Mouse (Mus musculus) macrophage (primary cell): Measurements from ENCODE around the gene Gm37240. TPM values are rescaled to one million over a fixed set of nuclear protein-coding genes. Genes with fewer than 3 reads are reported as not detected.

ENCODE experiments used
- H3K27ac ChIP-seq: fragments of 350-480 bp; formaldehyde crosslinking; 2 replicates; pipeline ENCODE4 v1.9.0; 2021
- H3K36me3 ChIP-seq: fragments of 350-480 bp; formaldehyde crosslinking; 2 replicates; pipeline ENCODE4 v1.9.0; 2021; ENCODE audit errors: inconsistent target
- H3K4me3 ChIP-seq: fragments of 350-480 bp; formaldehyde crosslinking; 2 replicates; pipeline ENCODE4 v1.9.0; 2021; ENCODE audit errors: inconsistent target
- H3K79me2 ChIP-seq: fragments of 350-480 bp; formaldehyde crosslinking; 2 replicates; pipeline ENCODE4 v1.9.0; 2021; ENCODE audit errors: inconsistent target
- WGBS: methylation state at CpG from one replicate; pipeline ENCODE4 v1.1.7; 2026; ENCODE audit warnings: inconsistent platforms; ENCODE audit not compliant: missing documents; 5-methylcytosine and 5-hydroxymethylcytosine counted together
- polyA plus RNA-seq: library from polyadenylated mRNA; stranded (reverse); fragments of 250-400 nt; gene quantifications from 3 replicates; pipeline ENCODE4 v1.2.4, GENCODE M21; 2018; ENCODE audit warnings: inconsistent platforms

Gene Gm37240
- polyA plus RNA-seq, 1 experiment from 2014 or later: not detected

- H3K36me3 ChIP-seq: no peaks in the 10 kb centered on the region
- H3K79me2 ChIP-seq: no peaks in the 10 kb centered on the region
- H3K4me3 ChIP-seq: no peak overlapping the region
- H3K27ac ChIP-seq: no peak overlapping the region
- 88% methylated on average over 3 of the region's 3 CpGs for WGBS
Observed at GRCm38 (mm10) chr3:85356373-85356772, 530.9 kb downstream of the Gm37240 start.

GRCm38 (mm10) chr3:85348021-85348420, 539.3 kb downstream of the Gm37240 start:
- no peaks in the 10 kb centered on the region for H3K79me2 ChIP-seq
- 72% methylated on average over 6 of the region's 6 CpGs for whole genome bisulfite sequencing
- no peak overlapping the region for H3K4me3 ChIP-seq
- no peak overlapping the region for H3K27ac ChIP-seq
- no peaks in the 10 kb centered on the region for H3K36me3 ChIP-seq

DNA sequence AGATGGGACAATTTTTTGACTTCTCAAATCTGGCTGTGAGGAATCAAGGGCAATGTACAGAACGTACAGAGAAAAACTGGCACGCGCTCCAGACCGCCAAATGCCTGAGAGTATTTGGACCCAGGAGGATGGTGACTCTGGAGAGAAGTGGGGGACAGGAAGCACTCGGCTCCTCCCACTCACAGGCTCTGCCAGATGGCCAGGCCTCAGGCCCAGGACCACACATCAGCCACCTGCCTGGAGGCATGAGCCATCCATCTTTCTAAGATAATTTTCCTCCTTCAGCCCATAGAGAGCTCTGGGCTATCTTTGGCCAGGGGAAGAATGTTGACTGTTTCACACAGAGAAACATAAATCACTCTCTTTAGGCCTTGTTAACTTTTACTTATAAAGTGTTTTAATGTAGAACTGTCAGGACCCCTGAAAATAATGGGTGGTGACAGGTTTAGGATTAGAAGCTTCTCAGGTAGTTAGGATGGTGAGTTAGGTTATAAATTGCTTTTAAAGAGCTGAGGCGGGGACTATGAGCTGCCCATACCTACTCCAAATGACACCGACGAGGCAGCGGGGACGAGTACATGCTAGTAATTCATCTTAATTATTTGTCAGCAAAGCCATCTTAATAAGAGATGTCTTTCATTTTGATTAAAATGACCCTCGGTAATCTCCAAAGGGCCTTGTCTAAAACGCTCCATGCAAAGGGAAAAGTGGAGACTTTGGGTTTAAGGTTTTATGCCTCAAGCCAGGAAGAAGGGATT, 546.0 kb downstream of the Gm37240 start:
- 88% methylated on average over 12 of the region's 12 CpGs for WGBS
- H3K27ac ChIP-seq: no peak overlapping the region
- no peaks in the 10 kb centered on the region for H3K36me3 ChIP-seq
- H3K79me2 ChIP-seq: no peaks in the 10 kb centered on the region
- H3K4me3 ChIP-seq: no peak overlapping the region

DNA sequence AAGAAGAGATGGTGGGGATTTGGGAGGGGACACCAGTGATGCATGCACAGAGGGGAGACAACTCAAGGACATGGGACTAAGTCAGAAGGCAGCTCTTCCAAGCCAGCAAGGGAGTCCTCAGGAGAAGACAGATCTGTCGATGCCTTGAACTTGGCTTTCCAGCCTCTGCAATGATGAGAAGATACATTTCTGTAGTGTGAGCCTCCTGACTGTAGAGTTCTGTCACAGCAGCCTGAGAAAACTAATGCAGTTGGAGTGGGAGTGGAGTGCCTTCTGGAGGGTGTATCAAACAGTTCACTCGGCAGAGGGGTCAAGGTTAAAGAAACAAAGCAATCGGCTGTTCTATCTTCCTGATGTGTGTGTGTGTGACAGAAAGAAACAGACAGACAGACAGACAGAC, 546.8 kb downstream of the Gm37240 start:
- H3K4me3 ChIP-seq: no peak overlapping the region
- H3K79me2 ChIP-seq: no peaks in the 10 kb centered on the region
- H3K36me3 ChIP-seq: no peaks in the 10 kb centered on the region
- 91% methylated on average over 3 of the region's 3 CpGs for WGBS
- H3K27ac ChIP-seq: no peak overlapping the region

DNA sequence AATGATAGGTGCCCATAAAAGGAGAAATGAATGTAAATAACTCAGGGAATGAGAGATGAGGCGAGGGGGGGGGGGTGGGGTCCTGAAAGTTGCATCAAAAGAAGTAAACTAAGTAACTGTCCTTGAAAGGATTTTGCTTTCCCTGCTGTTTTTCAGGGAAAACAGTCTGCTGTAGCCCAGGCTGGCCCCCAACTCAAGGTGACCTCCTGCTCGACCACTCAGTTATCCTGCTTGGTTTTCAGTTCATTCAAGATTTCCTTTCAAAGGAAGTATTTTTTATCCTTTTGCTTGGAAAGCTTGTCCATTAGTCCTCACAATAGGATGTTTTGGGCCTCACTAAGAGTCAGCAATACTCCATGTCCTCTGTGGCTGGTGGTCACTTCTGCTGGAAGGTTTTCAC, 547.4 kb downstream of the Gm37240 start:
- H3K36me3 ChIP-seq: no peaks in the 10 kb centered on the region
- no peak overlapping the region for H3K27ac ChIP-seq
- no peak overlapping the region for H3K4me3 ChIP-seq
- no peaks in the 10 kb centered on the region for H3K79me2 ChIP-seq
- 86% methylated on average over 2 of the region's 2 CpGs for WGBS

DNA sequence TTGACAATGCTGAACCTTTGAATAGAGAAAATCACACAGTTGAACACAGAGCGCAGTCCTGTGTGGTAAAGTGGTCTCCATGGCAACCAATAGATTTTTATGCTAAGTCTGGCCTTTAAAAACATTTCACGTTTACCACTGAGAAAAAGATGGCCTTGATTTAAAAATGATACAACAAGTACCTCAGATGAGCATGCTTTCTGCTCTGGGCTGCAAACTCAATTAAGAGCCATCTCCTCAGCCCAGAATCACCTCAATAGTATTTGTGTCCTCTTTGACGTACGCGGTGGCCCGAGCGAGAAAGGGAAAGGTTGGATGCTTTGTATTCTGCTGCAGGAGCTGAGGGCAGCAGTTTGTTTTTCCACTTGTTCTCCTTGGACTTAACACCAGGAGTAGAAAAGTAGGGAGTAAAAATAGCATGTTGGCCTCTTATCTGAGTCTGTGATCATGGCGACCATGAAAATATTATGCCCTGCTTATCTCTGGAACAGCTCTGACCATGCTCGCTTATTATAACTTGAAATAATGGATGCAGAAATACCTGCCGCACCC, 548.0 kb downstream of the Gm37240 start:
- no peak overlapping the region for H3K27ac ChIP-seq
- H3K79me2 ChIP-seq: no peaks in the 10 kb centered on the region
- WGBS: 93% methylated on average over 10 of the region's 10 CpGs
- H3K4me3 ChIP-seq: no peak overlapping the region
- no peaks in the 10 kb centered on the region for H3K36me3 ChIP-seq

DNA sequence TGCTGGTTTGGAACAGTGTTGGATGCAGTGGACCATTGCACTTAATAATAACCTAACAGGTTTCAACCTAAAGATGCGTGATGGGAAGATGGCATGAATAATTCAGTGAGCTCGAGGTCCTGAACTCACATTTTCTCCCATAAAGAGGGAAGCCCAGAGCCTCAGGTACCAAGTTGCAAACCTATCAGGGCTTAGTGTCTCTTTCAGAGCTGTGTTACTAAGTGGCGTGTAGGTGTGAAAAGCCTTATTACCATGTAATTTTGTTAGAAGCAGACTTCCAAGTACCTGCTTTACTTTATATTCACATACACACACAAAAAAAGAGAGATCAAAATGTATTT, 548.6 kb downstream of the Gm37240 start:
- WGBS: 68% methylated on average over 2 of the region's 3 CpGs
- H3K79me2 ChIP-seq: no peaks in the 10 kb centered on the region
- H3K27ac ChIP-seq: no peak overlapping the region
- no peak overlapping the region for H3K4me3 ChIP-seq
- no peaks in the 10 kb centered on the region for H3K36me3 ChIP-seq

GRCm38 (mm10) chr3:85337881-85338754, 549.2 kb downstream of the Gm37240 start:
- Histone ChIP-seq H3K79me2 (no peaks in the 10 kb centered on the region), H3K27ac (no peak overlapping the region), H3K36me3 (no peaks in the 10 kb centered on the region), H3K4me3 (no peak overlapping the region)
- WGBS: 96% methylated on average over 7 of the region's 7 CpGs

- H3K27ac ChIP-seq: no peak overlapping the region
- WGBS: 82% methylated on average over 1 of the region's 1 CpGs
- no peaks in the 10 kb centered on the region for H3K36me3 ChIP-seq
- no peaks in the 10 kb centered on the region for H3K79me2 ChIP-seq
- no peak overlapping the region for H3K4me3 ChIP-seq
Observed at GRCm38 (mm10) chr3:85335517-85335916, 551.8 kb downstream of the Gm37240 start.

- 82% methylated on average over 4 of the region's 4 CpGs for WGBS
- Histone ChIP-seq H3K36me3 (no peaks in the 10 kb centered on the region), H3K4me3 (no peak overlapping the region), H3K27ac (no peak overlapping the region), H3K79me2 (no peaks in the 10 kb centered on the region)
Observed at GRCm38 (mm10) chr3:85332276-85332675, 555.0 kb downstream of the Gm37240 start.

- Histone ChIP-seq H3K4me3 (no peak overlapping the region), H3K36me3 (no peaks in the 10 kb centered on the region), H3K27ac (no peak overlapping the region), H3K79me2 (no peaks in the 10 kb centered on the region)
- 96% methylated on average over 5 of the region's 5 CpGs for WGBS
Observed at GRCm38 (mm10) chr3:85318256-85318655, 569.1 kb downstream of the Gm37240 start.

DNA sequence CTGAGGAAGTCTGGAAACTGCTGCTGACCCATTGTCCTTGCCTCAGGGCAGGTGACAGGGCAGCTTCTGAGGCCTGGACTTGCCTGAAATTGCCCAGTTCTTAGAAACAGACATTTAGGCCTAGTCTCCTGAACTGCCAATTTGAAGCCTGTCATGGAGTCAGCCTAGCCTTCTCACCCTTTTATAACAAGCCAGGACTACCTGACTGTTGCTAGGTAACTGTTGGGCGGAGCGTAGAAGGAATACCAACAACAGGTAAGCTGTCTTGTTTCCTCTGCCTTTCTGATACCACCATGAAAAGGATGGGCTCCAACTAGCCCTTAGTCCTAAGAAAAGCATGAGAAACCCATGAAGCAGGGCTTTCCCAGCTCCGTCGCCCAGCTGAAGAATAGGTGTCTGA, 570.0 kb downstream of the Gm37240 start:
- Histone ChIP-seq H3K4me3 (no peak overlapping the region), H3K27ac (no peak overlapping the region), H3K36me3 (no peaks in the 10 kb centered on the region), H3K79me2 (no peaks in the 10 kb centered on the region)
- 94% methylated on average over 4 of the region's 4 CpGs for WGBS

DNA sequence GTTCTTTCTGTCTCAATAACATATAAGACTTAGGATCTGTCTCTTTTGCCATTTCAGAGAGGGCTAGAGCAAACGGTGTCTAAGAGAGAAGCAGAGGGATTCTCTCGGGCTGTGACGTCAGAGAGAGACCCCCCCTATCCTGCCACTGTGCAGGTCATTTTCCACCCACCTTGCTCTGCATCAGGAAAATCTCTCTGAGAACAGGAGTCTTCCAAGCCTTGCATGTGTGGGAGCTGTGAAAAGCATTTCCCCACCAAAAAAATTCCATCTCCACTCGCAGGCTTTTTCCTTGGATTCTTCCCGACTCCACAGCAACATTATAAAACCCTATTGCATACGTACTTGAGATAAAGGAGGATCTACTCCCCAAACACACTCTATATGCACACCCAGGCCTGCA, 572.4 kb downstream of the Gm37240 start:
- no peak overlapping the region for H3K27ac ChIP-seq
- 91% methylated on average over 6 of the region's 6 CpGs for WGBS
- H3K4me3 ChIP-seq: no peak overlapping the region
- no peaks in the 10 kb centered on the region for H3K36me3 ChIP-seq
- no peaks in the 10 kb centered on the region for H3K79me2 ChIP-seq

- WGBS: 23% methylated on average over 4 of the region's 4 CpGs
- Histone ChIP-seq H3K36me3 (no peaks in the 10 kb centered on the region), H3K79me2 (no peaks in the 10 kb centered on the region), H3K4me3 (no peak overlapping the region), H3K27ac (no peak overlapping the region)
Observed at GRCm38 (mm10) chr3:85313646-85314255, 573.6 kb downstream of the Gm37240 start.

DNA sequence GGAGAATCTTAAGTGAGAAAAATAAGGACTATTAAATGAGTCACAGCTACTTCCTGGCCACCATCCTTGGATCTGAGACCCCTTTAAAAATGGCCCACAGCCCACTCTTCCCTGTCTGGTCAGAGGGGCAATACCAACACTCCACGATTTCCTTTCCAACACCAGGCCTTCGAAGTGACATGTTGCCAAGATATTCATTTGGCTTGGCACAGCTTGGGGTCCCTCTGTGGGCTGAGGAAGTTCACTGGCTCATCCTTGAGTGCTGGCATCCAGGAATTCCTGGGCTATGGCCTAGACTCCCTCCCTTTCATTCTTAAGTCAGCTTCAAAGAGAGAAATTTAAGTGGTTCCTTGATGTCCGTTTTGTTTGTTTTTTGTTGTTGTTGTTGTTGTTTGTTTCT, 576.1 kb downstream of the Gm37240 start:
- WGBS: 89% methylated on average over 3 of the region's 3 CpGs

More for the DNA sequence above, 576.1 kb downstream of the Gm37240 start:
- no peak overlapping the region for H3K4me3 ChIP-seq
- H3K36me3 ChIP-seq: no peaks in the 10 kb centered on the region
- no peak overlapping the region for H3K27ac ChIP-seq
- H3K79me2 ChIP-seq: no peaks in the 10 kb centered on the region
